Mouse (Mus musculus): Measurements from ENCODE around the gene Zfp955a.
"Not testable (repeated sequence)": the region's sequence is repeated elsewhere in the genome, so short reads cannot be mapped to it uniquely, and the experiment has no call there.

Gene Zfp955a

DNA sequence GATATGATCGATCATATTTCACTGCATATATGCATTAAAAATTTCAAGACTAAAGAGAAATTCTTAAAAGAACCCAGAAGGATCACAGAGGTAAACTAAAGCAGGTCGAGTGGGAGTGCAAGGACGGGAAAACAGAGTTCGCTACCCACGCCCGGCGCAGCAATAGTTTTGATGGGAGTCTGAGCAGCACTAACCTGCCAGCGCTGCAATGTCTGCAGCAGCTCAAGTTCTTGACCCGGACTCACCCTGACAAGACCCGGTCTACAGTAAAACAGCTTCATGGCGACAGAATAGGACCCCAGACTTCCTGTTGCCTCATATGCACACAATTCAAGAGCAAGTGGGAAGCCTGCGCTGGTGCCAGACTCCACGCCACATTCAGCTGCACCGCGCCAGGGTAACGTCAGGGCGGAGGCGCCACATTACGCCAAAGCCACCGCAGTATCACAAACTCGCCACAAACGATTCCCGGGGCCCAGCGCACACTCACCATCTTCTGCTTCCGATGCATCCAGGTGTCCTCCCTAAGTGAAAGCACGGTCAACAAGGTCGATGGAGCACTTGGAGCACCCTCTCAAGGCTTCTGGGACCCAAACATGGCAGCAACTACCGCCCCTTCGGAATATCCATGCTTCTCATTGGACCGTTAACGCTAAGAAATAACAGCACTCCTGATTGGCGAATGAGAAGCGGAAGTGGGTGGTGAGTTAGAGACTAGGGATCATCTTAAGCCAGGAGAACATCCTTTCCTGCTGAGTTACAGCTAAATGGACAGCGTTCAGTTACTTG lies at the start of gene Zfp955a:
Gene Zfp955a, minus strand, starts transcription at position 616 of the 789 bp plus-strand sequence.
- DNase-seq (ENCODE audit: low read depth, low spot score): not testable (repeated sequence)

DNA sequence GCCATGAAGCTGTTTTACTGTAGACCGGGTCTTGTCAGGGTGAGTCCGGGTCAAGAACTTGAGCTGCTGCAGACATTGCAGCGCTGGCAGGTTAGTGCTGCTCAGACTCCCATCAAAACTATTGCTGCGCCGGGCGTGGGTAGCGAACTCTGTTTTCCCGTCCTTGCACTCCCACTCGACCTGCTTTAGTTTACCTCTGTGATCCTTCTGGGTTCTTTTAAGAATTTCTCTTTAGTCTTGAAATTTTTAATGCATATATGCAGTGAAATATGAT lies 34.9 kb upstream of the Zfp955a start:
- DNase-seq (ENCODE audit: low read depth, low spot score): not testable (repeated sequence)

DNA sequence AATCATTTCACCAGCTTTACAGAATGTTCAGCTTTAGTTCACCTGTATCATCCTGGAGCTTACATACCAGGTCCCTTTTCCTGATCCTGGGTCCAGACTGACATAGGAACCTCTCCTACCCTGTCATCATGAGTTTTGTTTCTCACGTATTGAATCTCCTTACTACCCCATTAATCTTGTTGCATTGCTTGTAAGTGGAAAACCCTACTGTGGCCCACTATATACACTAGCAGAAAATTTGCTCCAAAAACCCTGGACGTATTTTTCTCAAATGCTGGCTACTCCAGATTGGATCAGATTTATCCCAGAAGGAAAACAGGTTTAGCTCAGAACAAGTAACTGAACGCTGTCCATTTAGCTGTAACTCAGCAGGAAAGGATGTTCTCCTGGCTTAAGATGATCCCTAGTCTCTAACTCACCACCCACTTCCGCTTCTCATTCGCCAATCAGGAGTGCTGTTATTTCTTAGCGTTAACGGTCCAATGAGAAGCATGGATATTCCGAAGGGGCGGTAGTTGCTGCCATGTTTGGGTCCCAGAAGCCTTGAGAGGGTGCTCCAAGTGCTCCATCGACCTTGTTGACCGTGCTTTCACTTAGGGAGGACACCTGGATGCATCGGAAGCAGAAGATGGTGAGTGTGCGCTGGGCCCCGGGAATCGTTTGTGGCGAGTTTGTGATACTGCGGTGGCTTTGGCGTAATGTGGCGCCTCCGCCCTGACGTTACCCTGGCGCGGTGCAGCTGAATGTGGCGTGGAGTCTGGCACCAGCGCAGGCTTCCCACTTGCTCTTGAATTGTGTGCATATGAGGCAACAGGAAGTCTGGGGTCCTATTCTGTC lies 34.3 kb upstream of the Zfp955a start, which contains the start of gene Zfp955b:
Gene Zfp955b, plus strand, starts transcription at position 506 of the 837 bp plus-strand sequence.
- not testable (repeated sequence) for DNase-seq (ENCODE audit: low read depth, low spot score)

DNA sequence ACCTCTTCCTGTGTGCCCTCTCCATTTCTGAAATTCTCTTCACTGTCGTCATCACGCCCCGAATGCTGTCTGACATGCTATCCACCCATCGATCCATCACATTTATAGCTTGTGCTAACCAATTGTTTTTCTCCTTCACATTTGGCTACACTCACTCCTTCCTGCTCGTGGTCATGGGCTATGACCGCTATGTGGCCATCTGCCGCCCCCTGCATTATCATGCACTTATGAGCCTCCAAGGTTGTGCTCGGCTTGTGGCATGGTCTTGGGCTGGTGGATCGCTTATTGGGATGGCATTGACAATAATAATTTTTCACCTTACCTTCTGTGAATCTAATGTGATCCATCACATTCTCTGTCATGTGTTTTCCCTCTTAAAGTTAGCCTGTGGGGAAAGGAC lies 14.0 kb upstream of the Zfp955a start:
- DNase-seq (ENCODE audit: low read depth, low spot score): no peak

DNA sequence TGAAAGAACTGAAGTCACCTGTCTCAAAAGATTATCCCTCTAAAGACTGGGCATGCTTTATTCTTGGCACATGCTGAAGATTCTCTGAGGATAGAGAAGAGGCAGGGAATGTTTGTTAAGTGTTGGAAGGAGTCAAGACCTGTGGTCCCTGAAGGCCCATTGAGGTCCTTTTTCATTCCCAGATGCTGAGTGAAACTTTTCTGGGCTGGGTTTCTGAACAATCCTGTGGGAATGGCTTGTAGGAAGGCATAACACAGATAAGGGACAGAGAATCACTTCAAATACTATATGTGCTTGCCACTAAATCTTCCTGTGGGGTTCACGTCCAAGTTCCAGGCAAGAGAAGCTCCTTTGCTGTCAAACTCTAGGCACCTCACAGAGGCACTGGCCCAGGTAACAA lies 9.4 kb upstream of the Zfp955a start, which contains the start of gene Olfr63:
Gene Olfr63, plus strand, starts transcription at position 301 of the 400 bp plus-strand sequence.
- no peak for DNase-seq (ENCODE audit: low read depth, low spot score)

DNA sequence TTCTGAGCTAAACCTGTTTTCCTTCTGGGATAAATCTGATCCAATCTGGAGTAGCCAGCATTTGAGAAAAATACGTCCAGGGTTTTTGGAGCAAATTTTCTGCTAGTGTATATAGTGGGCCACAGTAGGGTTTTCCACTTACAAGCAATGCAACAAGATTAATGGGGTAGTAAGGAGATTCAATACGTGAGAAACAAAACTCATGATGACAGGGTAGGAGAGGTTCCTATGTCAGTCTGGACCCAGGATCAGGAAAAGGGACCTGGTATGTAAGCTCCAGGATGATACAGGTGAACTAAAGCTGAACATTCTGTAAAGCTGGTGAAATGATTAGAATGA lies 343 bp upstream of the Zfp955a start:
- DNase-seq (ENCODE audit: low read depth, low spot score): not testable (repeated sequence)

DNA sequence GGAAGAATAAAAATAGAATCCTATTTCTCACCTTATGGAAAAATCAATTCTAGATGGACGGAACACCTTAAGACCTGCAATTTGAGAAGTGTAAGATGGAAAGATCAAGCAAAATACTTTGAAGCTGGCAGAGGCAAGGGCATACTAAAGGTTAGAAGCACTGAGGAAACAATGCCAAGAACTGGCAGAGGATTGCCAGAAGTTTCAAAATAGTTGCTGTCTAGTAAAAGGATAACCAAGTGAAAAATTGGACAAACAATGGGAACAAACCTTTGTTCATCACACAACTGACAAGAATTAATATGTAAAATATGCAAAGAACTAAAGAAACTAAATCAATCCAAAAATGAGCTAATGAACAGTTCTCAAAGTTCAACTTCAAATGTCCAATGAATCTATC lies 18.3 kb downstream of the Zfp955a start:
- DNase-seq (ENCODE audit: low read depth, low spot score): not testable (repeated sequence)

DNA sequence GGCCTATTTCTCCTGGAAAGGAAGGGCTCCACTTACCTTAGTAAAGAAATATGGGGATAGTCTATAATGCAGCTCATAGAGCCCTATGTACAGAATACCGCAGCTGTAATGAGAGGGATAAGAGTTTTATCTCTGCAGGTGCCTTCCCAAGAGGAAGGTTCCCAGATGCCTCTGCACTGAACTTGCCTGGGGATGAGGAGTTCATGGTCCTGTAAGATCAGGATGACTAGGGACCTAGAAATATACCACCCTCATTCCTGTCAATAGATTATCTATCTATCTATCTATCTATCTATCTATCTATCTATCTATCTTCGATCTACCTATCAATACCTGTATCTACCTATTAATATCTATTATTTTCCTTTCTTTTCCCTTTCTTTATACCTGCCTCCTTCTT lies 33.4 kb downstream of the Zfp955a start, which contains the start of gene Olfr1564:
Gene Olfr1564, minus strand, starts transcription at position 101 of the 400 bp plus-strand sequence.
- no peak for DNase-seq (ENCODE audit: low read depth, low spot score)

DNA sequence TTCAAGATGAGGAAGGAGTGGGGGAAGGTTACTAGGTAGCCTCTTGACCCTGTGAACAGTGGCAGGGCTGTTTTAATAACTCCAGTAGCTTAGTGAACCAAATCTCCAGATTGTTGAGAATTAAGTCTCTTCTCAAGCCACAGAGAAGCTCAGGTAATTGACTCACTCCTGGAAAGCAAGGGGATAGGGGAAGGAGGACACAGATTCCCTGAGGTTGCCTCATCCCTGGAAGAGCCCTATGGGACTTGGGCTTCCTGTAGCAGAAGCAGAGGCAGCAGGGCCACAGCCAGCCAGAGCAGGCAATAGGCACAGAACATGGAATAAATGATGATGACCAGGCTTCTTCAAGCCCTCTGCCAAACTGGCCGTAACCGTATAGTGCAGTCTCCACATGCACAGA lies 63.9 kb downstream of the Zfp955a start, which contains the start of gene Olfr239:
Gene Olfr239, plus strand, starts transcription at position 301 of the 400 bp plus-strand sequence.
- not testable (repeated sequence) for DNase-seq (ENCODE audit: low read depth, low spot score)
